20 mouse cellular contexts compared by ENCODE assay signal in the genomic region with DNA sequence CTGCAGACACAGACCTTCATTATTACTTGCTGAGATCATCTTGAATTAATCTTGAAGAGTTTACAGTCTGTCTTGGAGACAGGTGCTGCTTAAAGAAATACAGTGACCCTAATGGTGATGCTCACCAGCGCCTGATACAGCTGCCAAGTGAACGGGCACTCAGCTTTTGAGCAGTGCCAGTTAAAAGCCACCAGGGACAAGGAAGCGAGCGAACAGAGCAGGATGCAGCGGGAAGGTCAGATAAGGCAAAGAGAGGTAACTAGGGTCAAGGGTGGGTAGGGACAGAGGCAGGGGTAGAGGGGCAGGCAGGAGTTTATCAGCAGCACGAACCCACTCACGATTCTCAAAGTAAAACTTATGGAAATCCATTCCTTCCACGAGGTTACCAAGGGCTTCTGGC. TPM values are rescaled to one million over a fixed set of nuclear protein-coding genes. Genes with fewer than 3 reads are reported as not detected.
A peak's percentile ranks its signal among the peaks of the same experiment; 100 is the strongest.
DNase-seq lines count a peak whose midpoint lies in the region; ATAC-seq and TF ChIP-seq lines count a peak whose summit lies in the region.
"Had no signal": no experiment of that assay in that cellular context is flagged by ENCODE, and none has a peak within 500 bp of the region (broad histone marks: within the 10 kb centered on the region; RNA-seq: fewer than 3 reads in every experiment).

No protein-coding gene starts in this region.

- 0 out of 2 replicates have a peak overlapping the region, but pooled peaks have one; percentile 10 for H3K27ac ChIP-seq in heart, embryonic 11.5 days (ENCODE audit: low read depth, low read length)
- 0 out of 2 replicates have a peak overlapping the region, but pooled peaks have one; percentile 15 for H3K27ac ChIP-seq in embryonic fibroblast, embryonic 13.5 days (ENCODE audit: insufficient read depth, low read length)
- no peak overlapping the region for H3K27ac ChIP-seq in hindbrain, embryonic 16.5 days (ENCODE audit: low read depth, low read length)
- H3K27ac ChIP-seq: forebrain, embryonic 12.5 days; forebrain, embryonic 15.5 days; hindbrain, embryonic 14.5 days had no signal

- TF ChIP-seq CTCF in Patski (IDR thresholded peaks at IDR 0.05): no peak
- TF ChIP-seq CTCF in embryonic fibroblast, embryonic 13.5 days (IDR thresholded peaks at IDR 0.05; ENCODE audit: borderline replicate concordance, insufficient read depth, low read length): no peak

- H3K4me2 ChIP-seq in heart, embryonic 11.5 days: no peak overlapping the region
- H3K4me2 ChIP-seq in hindbrain, embryonic 16.5 days (ENCODE audit: low read length): no peak overlapping the region
- H3K4me2 ChIP-seq: forebrain, embryonic 12.5 days; forebrain, embryonic 15.5 days; heart, embryonic 13.5 days; hindbrain, embryonic 14.5 days had no signal

- POLR2A ChIA-PET in Patski (lab: Charles Lee): no interaction called here

- H3K4me3 ChIP-seq in heart, embryonic 11.5 days (ENCODE audit: low read depth, low read length): no peak overlapping the region
- H3K4me3 ChIP-seq in embryonic fibroblast, embryonic 13.5 days (ENCODE audit: insufficient read depth, low read length): no peak overlapping the region
- no peak overlapping the region for H3K4me3 ChIP-seq in hindbrain, embryonic 16.5 days (ENCODE audit: low read length)
- H3K4me3 ChIP-seq: forebrain, embryonic 12.5 days; forebrain, embryonic 15.5 days; heart, embryonic 13.5 days had no signal

- 60% methylated on average over 8 of the region's 8 CpGs for WGBS in heart, embryonic 11.5 days (ENCODE audit: insufficient replicate concordance)
- 92% methylated on average over 8 of the region's 8 CpGs for WGBS in hindbrain, embryonic 16.5 days

- TF ChIP-seq POLR2A in embryonic fibroblast, embryonic 13.5 days (IDR thresholded peaks at IDR 0.05; ENCODE audit: low read depth, low read length): no peak

- H3K27me3 ChIP-seq in heart, embryonic 11.5 days (ENCODE audit: control insufficient read depth, insufficient read depth, low read length): no peaks in the 10 kb centered on the region
- no peaks in the 10 kb centered on the region for H3K27me3 ChIP-seq in Patski
- no peaks in the 10 kb centered on the region for H3K27me3 ChIP-seq in hindbrain, embryonic 16.5 days (replicated peaks; ENCODE audit: control insufficient read depth, insufficient read depth, low read length)
- H3K27me3 ChIP-seq: forebrain, embryonic 12.5 days; forebrain, embryonic 15.5 days; heart, embryonic 13.5 days had no signal

- in situ Hi-C loops in Patski (cut with MboI; ENCODE audit: low pct_unique_long_range_greater_than_20kb): loop anchor here (5.0 kb wide), 1 partner anchor 134 kb away; no protein-coding TSS in a partner anchor

- DNase-seq in heart, postnatal 10 days: no peak
- DNase-seq in Patski (ENCODE audit: low read depth, low spot score): no peak
- no peak for DNase-seq in gastrocnemius, postnatal 25 days
- DNase-seq: adrenal gland, postnatal 10 days; adrenal gland, postnatal 36 days; cerebellum, adult 18-20 months; cerebellum, adult 9-10 months; cerebellum, postnatal 14 days; gastrocnemius, postnatal 36 days; heart, postnatal 36 days; kidney, adult 2 months had no signal

- H3K9ac ChIP-seq in heart, embryonic 11.5 days (ENCODE audit: low read depth, low read length): peak overlapping the region; percentile 16; the same call in 1 of the 2 replicates
- H3K9ac ChIP-seq in hindbrain, embryonic 16.5 days (ENCODE audit: low read depth, low read length): no peak overlapping the region
- H3K9ac ChIP-seq: forebrain, embryonic 12.5 days; forebrain, embryonic 15.5 days; hindbrain, embryonic 14.5 days had no signal

- peaks cover 28% of the 10 kb centered on the region for H3K36me3 ChIP-seq in heart, embryonic 11.5 days (ENCODE audit: control insufficient read depth, insufficient read depth, low read length)
- peaks cover 21% of the 10 kb centered on the region for H3K36me3 ChIP-seq in hindbrain, embryonic 16.5 days (ENCODE audit: control insufficient read depth, insufficient read depth, low read length)

- H3K9me3 ChIP-seq in heart, embryonic 11.5 days (replicated peaks; ENCODE audit: control insufficient read depth, low read length): no peaks in the 10 kb centered on the region
- H3K9me3 ChIP-seq in hindbrain, embryonic 16.5 days (ENCODE audit: control insufficient read depth, low read length): no peaks in the 10 kb centered on the region
- H3K9me3 ChIP-seq: forebrain, embryonic 12.5 days; forebrain, embryonic 15.5 days; heart, embryonic 13.5 days had no signal

- no peak for ATAC-seq in heart, embryonic 11.5 days (replicated peaks; ENCODE audit: insufficient number of reproducible peaks, low FRiP score, low TSS enrichment)
- ATAC-seq in Patski: peak; percentile 2
- no peak for ATAC-seq in hindbrain, embryonic 16.5 days
- ATAC-seq: CD4-positive, CD25-positive, alpha-beta regulatory T cell, adult 4 months; forebrain, embryonic 15.5 days; intestine, postnatal 0 days had no signal

- intact Hi-C loops in heart, postnatal 10 days (cut with DNase I): no loop called here

- peaks cover 22% of the 10 kb centered on the region for H3K4me1 ChIP-seq in heart, embryonic 11.5 days (ENCODE audit: control insufficient read depth, insufficient read depth, low read length)
- H3K4me1 ChIP-seq in embryonic fibroblast, embryonic 13.5 days (ENCODE audit: control insufficient read depth, insufficient read depth, low read length): peaks cover 4% of the 10 kb centered on the region; the same call in 1 of the 2 replicates
- H3K4me1 ChIP-seq in hindbrain, embryonic 16.5 days (ENCODE audit: control insufficient read depth, insufficient read depth, low read depth, low read length): peaks cover 6% of the 10 kb centered on the region

- CTCF ChIA-PET in Patski (lab: Charles Lee): interaction anchor here (1.3 to 2.5 kb wide), 2 partner anchors 15 to 60 kb away, joined by 5 to 7 read pairs; no protein-coding TSS in a partner anchor

RNA-seq across cellular contexts. Expression of gene Ndst2, which starts 4.1 kb away (rescaled TPM):
- 18.7 and 19.1 TPM in 2 replicates for polyA plus RNA-seq in heart, embryonic 11.5 days (2014; fragmentation: Nextera tagmentation; extraction: Ambion mirVana)
- total RNA-seq in heart, postnatal 10 days (2021): 10 to 100 TPM; 15.5 to 18.3 TPM
- 44.6 TPM for polyA plus RNA-seq in Patski (2021)
- 27.3 and 32.0 TPM in 2 replicates for polyA plus RNA-seq in embryonic fibroblast, embryonic 13.5 days (2011; ENCODE audit: insufficient read length, low read depth, missing spikeins)
- total RNA-seq in gastrocnemius, postnatal 25 days (2021): 1 to 10 TPM; 6.0 to 6.6 TPM
- polyA plus RNA-seq in hindbrain, embryonic 16.5 days (2015; fragmentation: Nextera tagmentation; extraction: Ambion mirVana): 16.7 and 20.8 TPM in 2 replicates

RNA-seq across cellular contexts. Expression of gene Zswim8, which starts 31.2 kb away (rescaled TPM):
- polyA plus RNA-seq in heart, embryonic 11.5 days (2014; fragmentation: Nextera tagmentation; extraction: Ambion mirVana): 23.4 and 24.1 TPM in 2 replicates
- 10 to 100 TPM; 68.7 to 71.7 TPM for total RNA-seq in heart, postnatal 10 days (2021)
- 162 TPM for polyA plus RNA-seq in Patski (2021)
- 125 and 130 TPM in 2 replicates for polyA plus RNA-seq in embryonic fibroblast, embryonic 13.5 days (2011; ENCODE audit: insufficient read length, low read depth, missing spikeins)
- 10 to 100 TPM; 33.0 to 33.6 TPM for total RNA-seq in gastrocnemius, postnatal 25 days (2021)
- polyA plus RNA-seq in hindbrain, embryonic 16.5 days (2015; fragmentation: Nextera tagmentation; extraction: Ambion mirVana): 36.1 and 42.2 TPM in 2 replicates

RNA-seq across cellular contexts. Expression of gene Chchd1, which starts 35.7 kb away (rescaled TPM):
- 221 and 230 TPM in 2 replicates for polyA plus RNA-seq in heart, embryonic 11.5 days (2014; fragmentation: Nextera tagmentation; extraction: Ambion mirVana)
- total RNA-seq in heart, postnatal 10 days (2021): 10 to 100 TPM; 83.7 to 91.9 TPM
- 96.6 TPM for polyA plus RNA-seq in Patski (2021)
- 99.8 and 109 TPM in 2 replicates for polyA plus RNA-seq in embryonic fibroblast, embryonic 13.5 days (2011; ENCODE audit: insufficient read length, low read depth, missing spikeins)
- total RNA-seq in gastrocnemius, postnatal 25 days (2021): 100 to 1,000 TPM; 110 to 119 TPM
- polyA plus RNA-seq in hindbrain, embryonic 16.5 days (2015; fragmentation: Nextera tagmentation; extraction: Ambion mirVana): 148 and 163 TPM in 2 replicates

RNA-seq across cellular contexts. Expression of gene Fut11, which starts 43.7 kb away (rescaled TPM):
- 13.4 and 18.8 TPM in 2 replicates for polyA plus RNA-seq in heart, embryonic 11.5 days (2014; fragmentation: Nextera tagmentation; extraction: Ambion mirVana)
- total RNA-seq in heart, postnatal 10 days (2021): 10 to 100 TPM; 11.1 to 11.6 TPM
- polyA plus RNA-seq in Patski (2021): 9.2 TPM
- polyA plus RNA-seq in embryonic fibroblast, embryonic 13.5 days (2011; ENCODE audit: insufficient read length, low read depth, missing spikeins): 14.5 and 24.4 TPM in 2 replicates
- total RNA-seq in gastrocnemius, postnatal 25 days (2021): 1 to 10 TPM; 2.7 to 4.0 TPM
- 29.1 and 30.1 TPM in 2 replicates for polyA plus RNA-seq in hindbrain, embryonic 16.5 days (2015; fragmentation: Nextera tagmentation; extraction: Ambion mirVana)

RNA-seq across cellular contexts. Expression of gene Camk2g, which starts 55.4 kb away (rescaled TPM):
- polyA plus RNA-seq in heart, embryonic 11.5 days (2014; fragmentation: Nextera tagmentation; extraction: Ambion mirVana): 61.8 and 65.6 TPM in 2 replicates
- total RNA-seq in heart, postnatal 10 days (2021): 10 to 100 TPM; 48.5 to 59.8 TPM
- 51.7 TPM for polyA plus RNA-seq in Patski (2021)
- 105 and 138 TPM in 2 replicates for polyA plus RNA-seq in embryonic fibroblast, embryonic 13.5 days (2011; ENCODE audit: insufficient read length, low read depth, missing spikeins)
- 100 to 1,000 TPM; 149 to 190 TPM for total RNA-seq in gastrocnemius, postnatal 25 days (2021)
- polyA plus RNA-seq in hindbrain, embryonic 16.5 days (2015; fragmentation: Nextera tagmentation; extraction: Ambion mirVana): 214 and 241 TPM in 2 replicates
